Mouse (Mus musculus) small intestine, adult 2 months (tissue): Measurements from ENCODE around the gene Coro1c.

Experiments used
- CTCF ChIP-seq: fragments of 200-500 bp; IDR thresholded peaks from 2 replicates; pipeline ENCODE4 v1.5.1; 2012; ENCODE audit warnings: low read depth, mild to moderate bottlenecking, control low read depth, inconsistent platforms, low read length, moderate library complexity, mixed read lengths; ENCODE audit not compliant: insufficient replicate concordance, insufficient read length; ENCODE audit errors: extremely low read depth
- POLR2A ChIP-seq: fragments of 200-500 bp; IDR thresholded peaks from 2 replicates; pipeline ENCODE4 v1.6.1; 2012; ENCODE audit warnings: low read depth, mild to moderate bottlenecking, control low read depth, inconsistent platforms, low read length, moderate library complexity

- TF ChIP-seq CTCF (no peak), POLR2A (no peak)
Observed at GRCm38 (mm10) chr5:113902017-113902416, 6.5 kb downstream of the Coro1c start.
